Mouse (Mus musculus): ENCODE measurements around the gene C1qtnf4.

The C1qtnf4 gene

GRCm38 (mm10) chr2:90938362-90938761 is 52.7 kb downstream of the C1qtnf4 start:
- no peak for DNase-seq

GRCm38 (mm10) chr2:90939750-90940149 is 54.1 kb downstream of the C1qtnf4 start:
- DNase-seq = no peak

Measured in kidney, adult 18-20 months (tissue).